Mouse (Mus musculus) kidney, embryonic 14.5 days (tissue): ENCODE measurements around the gene Sell. TPM values are rescaled to one million over a fixed set of nuclear protein-coding genes. Genes with fewer than 3 reads are reported as not detected.
A peak's percentile ranks its signal among the peaks of the same experiment; 100 is the strongest.

Source experiments
- ATAC-seq: fragments of 200-750 bp; cut with Nextera tagmentation; 2 replicates; pipeline ENCODE4 v1.8.0; 2017; ENCODE audit warnings: moderate number of reproducible peaks, mild to moderate bottlenecking, moderate TSS enrichment, moderate library complexity; ENCODE audit not compliant: low FRiP score, low TSS enrichment
- H3K27ac ChIP-seq: fragments of 300-500 bp; sonication (generic); 2 replicates; pipeline ENCODE4 v1.5.1; 2014; ENCODE audit warnings: low read depth, mild to moderate bottlenecking, low read length, moderate library complexity, mixed read lengths
- H3K27me3 ChIP-seq: fragments of 300-500 bp; sonication (generic); 2 replicates; pipeline ENCODE4 v1.6.1; 2014; ENCODE audit warnings: mild to moderate bottlenecking, low read length; ENCODE audit not compliant: control insufficient read depth, insufficient read depth
- H3K36me3 ChIP-seq: fragments of 300-500 bp; sonication (generic); 2 replicates; pipeline ENCODE4 v1.6.1; 2014; ENCODE audit warnings: low read length, mixed read lengths; ENCODE audit not compliant: control insufficient read depth, insufficient read depth
- H3K4me1 ChIP-seq: fragments of 300-500 bp; sonication (generic); 2 replicates; pipeline ENCODE4 v1.6.1; 2014; ENCODE audit warnings: low read length, mixed read lengths; ENCODE audit not compliant: control insufficient read depth, insufficient read depth
- H3K4me2 ChIP-seq: fragments of 300-500 bp; sonication (generic); replicated peaks from 2 replicates; pipeline ENCODE4 v1.6.1; 2014; ENCODE audit warnings: low read depth, mild to moderate bottlenecking, low read length
- H3K4me3 ChIP-seq: fragments of 300-500 bp; sonication (generic); 2 replicates; pipeline ENCODE4 v1.5.1; 2014; ENCODE audit warnings: mild to moderate bottlenecking, low read length
- H3K9ac ChIP-seq: fragments of 300-500 bp; sonication (generic); 2 replicates; pipeline ENCODE4 v1.6.1; 2014; ENCODE audit warnings: low read depth, mild to moderate bottlenecking, low read length, moderate library complexity
- H3K9me3 ChIP-seq: fragments of 300-500 bp; sonication (generic); 2 replicates; pipeline ENCODE4 v1.6.1; 2016; ENCODE audit warnings: low read length; ENCODE audit not compliant: control insufficient read depth
- WGBS: fragments of 180-500 bp; shearing (Covaris S2); extraction: QIAGEN DNeasy Blood & Tissue Kit; methylation state at CpG from one replicate; pipeline ENCODE4 v1.1.7; 2014; 5-methylcytosine and 5-hydroxymethylcytosine counted together
- polyA plus RNA-seq: library from polyadenylated mRNA; unstranded; fragments of >200 nt; fragmentation: Nextera tagmentation; extraction: Ambion mirVana; gene quantifications from 2 replicates; pipeline ENCODE4 v1.2.1, GENCODE M21; 2014

Gene Sell
- polyA plus RNA-seq, 1 experiment from 2014 or later = 0.45 TPM

GRCm38 (mm10) chr1:164114280-164114679 is 52.5 kb downstream of the Sell start:
- Histone ChIP-seq H3K4me1 (no peaks in the 10 kb centered on the region), H3K4me3 (no peak overlapping the region), H3K27ac (no peak overlapping the region), H3K36me3 (no peaks in the 10 kb centered on the region), H3K4me2 (no peak overlapping the region), H3K9me3 (no peaks in the 10 kb centered on the region), H3K9ac (no peak overlapping the region), H3K27me3 (no peaks in the 10 kb centered on the region)
- ATAC-seq = no peak
- 79% methylated on average over 5 of the region's 5 CpGs for WGBS

GRCm38 (mm10) chr1:164114947-164115493 is 53.2 kb downstream of the Sell start, which contains the start of gene Selp:
Gene Selp, plus strand, starts transcription at chr1:164115264.
- Histone ChIP-seq H3K4me2 (no peak within 1 kb of the TSS), H3K36me3 (no peaks in the 10 kb centered on the region), H3K27me3 (no peaks in the 10 kb centered on the region), H3K9me3 (no peaks in the 10 kb centered on the region), H3K27ac (no peak within 1 kb of the TSS), H3K4me1 (no peaks in the 10 kb centered on the region), H3K9ac (no peak within 1 kb of the TSS), H3K4me3 (no peak within 1 kb of the TSS)
- no peak for ATAC-seq
- 54% methylated on average over 8 of the region's 8 CpGs for WGBS

- Histone ChIP-seq H3K27ac (no peak overlapping the region), H3K4me3 (no peak overlapping the region), H3K9ac (no peak overlapping the region), H3K4me1 (no peaks in the 10 kb centered on the region), H3K9me3 (no peaks in the 10 kb centered on the region), H3K4me2 (no peak overlapping the region), H3K27me3 (no peaks in the 10 kb centered on the region), H3K36me3 (no peaks in the 10 kb centered on the region)
- WGBS = 91% methylated on average over 6 of the region's 6 CpGs
- ATAC-seq = no peak
Observed at GRCm38 (mm10) chr1:164115647-164116046, 53.9 kb downstream of the Sell start.

- H3K27ac ChIP-seq = no peak overlapping the region
- H3K4me1 ChIP-seq = no peaks in the 10 kb centered on the region
- WGBS = 86% methylated on average over 6 of the region's 6 CpGs
- no peaks in the 10 kb centered on the region for H3K9me3 ChIP-seq
- H3K4me2 ChIP-seq = no peak overlapping the region
- no peaks in the 10 kb centered on the region for H3K27me3 ChIP-seq
- H3K36me3 ChIP-seq = no peaks in the 10 kb centered on the region
- no peak for ATAC-seq
- no peak overlapping the region for H3K9ac ChIP-seq
- H3K4me3 ChIP-seq = no peak overlapping the region
Observed at GRCm38 (mm10) chr1:164117869-164118268, 56.1 kb downstream of the Sell start.

GRCm38 (mm10) chr1:164119892-164120776 is 58.4 kb downstream of the Sell start:
- no peak overlapping the region for H3K4me2 ChIP-seq
- no peak overlapping the region for H3K27ac ChIP-seq
- H3K36me3 ChIP-seq = no peaks in the 10 kb centered on the region
- 60% methylated on average over 3 of the region's 3 CpGs for WGBS
- H3K4me3 ChIP-seq = no peak overlapping the region
- no peaks in the 10 kb centered on the region for H3K27me3 ChIP-seq
- no peaks in the 10 kb centered on the region for H3K9me3 ChIP-seq
- no peak for ATAC-seq
- no peaks in the 10 kb centered on the region for H3K4me1 ChIP-seq
- H3K9ac ChIP-seq = no peak overlapping the region

GRCm38 (mm10) chr1:164120777-164121158 is 59.0 kb downstream of the Sell start:
- H3K4me2 ChIP-seq = no peak overlapping the region
- H3K36me3 ChIP-seq = no peaks in the 10 kb centered on the region
- H3K4me3 ChIP-seq = no peak overlapping the region
- 79% methylated on average over 3 of the region's 3 CpGs for WGBS
- no peak overlapping the region for H3K9ac ChIP-seq
- no peaks in the 10 kb centered on the region for H3K9me3 ChIP-seq
- no peaks in the 10 kb centered on the region for H3K4me1 ChIP-seq
- no peak overlapping the region for H3K27ac ChIP-seq
- ATAC-seq = no peak
- no peaks in the 10 kb centered on the region for H3K27me3 ChIP-seq

GRCm38 (mm10) chr1:164123836-164124235 is 62.1 kb downstream of the Sell start:
- Histone ChIP-seq H3K9me3 (no peaks in the 10 kb centered on the region), H3K4me3 (no peak overlapping the region), H3K27me3 (no peaks in the 10 kb centered on the region), H3K27ac (no peak overlapping the region), H3K4me1 (no peaks in the 10 kb centered on the region), H3K9ac (no peak overlapping the region), H3K4me2 (no peak overlapping the region), H3K36me3 (no peaks in the 10 kb centered on the region)
- 40% methylated on average over 3 of the region's 3 CpGs for WGBS
- ATAC-seq = no peak

DNA sequence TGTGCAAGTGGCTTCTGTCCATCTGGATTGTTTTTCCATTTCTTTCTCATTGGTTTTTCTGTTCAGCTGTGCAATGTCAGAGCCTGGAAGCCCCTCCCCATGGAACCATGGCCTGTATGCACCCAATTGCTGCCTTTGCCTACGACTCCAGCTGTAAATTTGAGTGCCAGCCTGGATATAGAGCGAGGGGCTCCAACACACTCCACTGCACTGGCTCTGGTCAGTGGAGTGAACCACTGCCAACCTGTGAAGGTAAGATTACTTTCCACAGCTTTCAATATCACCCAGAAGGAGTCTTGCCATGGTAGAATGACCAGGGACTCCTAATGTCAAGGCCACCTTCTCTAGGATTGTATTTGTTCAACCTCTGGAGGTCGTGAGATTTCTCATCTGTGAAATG is 68.2 kb downstream of the Sell start:
- Histone ChIP-seq H3K27me3 (no peaks in the 10 kb centered on the region), H3K9me3 (no peaks in the 10 kb centered on the region), H3K36me3 (no peaks in the 10 kb centered on the region), H3K27ac (no peak overlapping the region), H3K4me3 (no peak overlapping the region), H3K4me1 (no peaks in the 10 kb centered on the region), H3K4me2 (no peak overlapping the region), H3K9ac (no peak overlapping the region)
- ATAC-seq = peak; percentile 90
- 41% methylated on average over 3 of the region's 3 CpGs for WGBS

GRCm38 (mm10) chr1:164132609-164133008 is 70.8 kb downstream of the Sell start:
- Histone ChIP-seq H3K9ac (no peak overlapping the region), H3K4me2 (no peak overlapping the region), H3K36me3 (no peaks in the 10 kb centered on the region), H3K27me3 (no peaks in the 10 kb centered on the region), H3K4me3 (no peak overlapping the region), H3K4me1 (no peaks in the 10 kb centered on the region), H3K27ac (no peak overlapping the region), H3K9me3 (no peaks in the 10 kb centered on the region)
- ATAC-seq = no peak
- WGBS = 75% methylated on average over 1 of the region's 1 CpGs
